Mouse (Mus musculus) forelimb bud, embryonic 11.5 days (tissue): ENCODE data around the gene Samd13.

Experiments used
- DNase-seq: peaks from one replicate; pipeline ENCODE4 v3.0.0-alpha.2; 2012; ENCODE audit warnings: low read depth, low spot score

The Samd13 gene

GRCm38 (mm10) chr3:146671121-146671520, 14.3 kb downstream of the Samd13 start:
- no peak for DNase-seq

- no peak for DNase-seq
Measured at GRCm38 (mm10) chr3:146661907-146662306, 23.5 kb downstream of the Samd13 start.

- no peak for DNase-seq
Measured at GRCm38 (mm10) chr3:146661001-146661400, 24.4 kb downstream of the Samd13 start.

- no peak for DNase-seq
Measured at GRCm38 (mm10) chr3:146659321-146659720, 26.1 kb downstream of the Samd13 start.

GRCm38 (mm10) chr3:146658061-146658639, 27.2 kb downstream of the Samd13 start:
- DNase-seq: no peak

- no peak for DNase-seq
Measured at GRCm38 (mm10) chr3:146657433-146657832, 28.0 kb downstream of the Samd13 start.

GRCm38 (mm10) chr3:146655111-146655577, 30.2 kb downstream of the Samd13 start:
- DNase-seq: no peak

GRCm38 (mm10) chr3:146653692-146654091, 31.7 kb downstream of the Samd13 start:
- no peak for DNase-seq

GRCm38 (mm10) chr3:146652431-146652830, 33.0 kb downstream of the Samd13 start:
- DNase-seq: no peak

GRCm38 (mm10) chr3:146651217-146651616, 34.2 kb downstream of the Samd13 start, which contains the start of gene 4930503B20Rik:
Gene 4930503B20Rik (minus strand): TSS chr3:146651317.
- DNase-seq: no peak

GRCm38 (mm10) chr3:146650716-146651115, 34.7 kb downstream of the Samd13 start:
- DNase-seq: no peak

GRCm38 (mm10) chr3:146649311-146649894, 36.0 kb downstream of the Samd13 start:
- no peak for DNase-seq

GRCm38 (mm10) chr3:146641818-146642427, 43.5 kb downstream of the Samd13 start:
- DNase-seq: no peak

GRCm38 (mm10) chr3:146632506-146632905, 52.9 kb downstream of the Samd13 start:
- no peak for DNase-seq

- no peak for DNase-seq
Measured at GRCm38 (mm10) chr3:146628227-146628982, 57.0 kb downstream of the Samd13 start.

- DNase-seq: no peak
Measured at GRCm38 (mm10) chr3:146625766-146626165, 59.6 kb downstream of the Samd13 start.

GRCm38 (mm10) chr3:146621966-146622365, 63.4 kb downstream of the Samd13 start:
- no peak for DNase-seq

- no peak for DNase-seq
Measured at GRCm38 (mm10) chr3:146620555-146621249, 64.7 kb downstream of the Samd13 start.

GRCm38 (mm10) chr3:146620101-146620500, 65.3 kb downstream of the Samd13 start:
- no peak for DNase-seq

- DNase-seq: no peak
Measured at GRCm38 (mm10) chr3:146618357-146618756, 67.0 kb downstream of the Samd13 start.

- DNase-seq: no peak
Measured at GRCm38 (mm10) chr3:146617946-146618345, 67.4 kb downstream of the Samd13 start.
